Mouse (Mus musculus): ENCODE results near the gene Zbtb32.

Gene Zbtb32

DNA sequence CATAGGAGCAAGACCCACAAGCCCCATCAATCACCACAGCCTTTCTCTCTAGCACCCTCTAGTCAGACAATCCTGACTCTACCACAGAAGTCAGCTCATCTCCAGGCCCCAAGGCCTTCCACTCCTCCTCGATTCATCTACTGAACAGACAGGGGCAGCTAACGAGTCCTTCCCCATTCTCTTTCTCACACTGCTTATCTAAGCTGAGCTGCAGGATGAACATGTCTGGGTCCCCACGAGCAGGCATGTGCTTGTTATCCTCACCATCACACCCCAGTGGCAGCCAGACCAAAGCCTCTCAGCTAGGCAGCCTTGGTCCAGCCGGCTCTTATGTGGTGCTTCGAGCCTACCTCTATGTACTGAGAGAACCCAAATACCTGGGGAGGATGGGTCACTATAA is 26.3 kb downstream of the Zbtb32 start:
- DNase-seq (ENCODE audit: extremely low read depth, low read depth, low spot score), result no peak

DNA sequence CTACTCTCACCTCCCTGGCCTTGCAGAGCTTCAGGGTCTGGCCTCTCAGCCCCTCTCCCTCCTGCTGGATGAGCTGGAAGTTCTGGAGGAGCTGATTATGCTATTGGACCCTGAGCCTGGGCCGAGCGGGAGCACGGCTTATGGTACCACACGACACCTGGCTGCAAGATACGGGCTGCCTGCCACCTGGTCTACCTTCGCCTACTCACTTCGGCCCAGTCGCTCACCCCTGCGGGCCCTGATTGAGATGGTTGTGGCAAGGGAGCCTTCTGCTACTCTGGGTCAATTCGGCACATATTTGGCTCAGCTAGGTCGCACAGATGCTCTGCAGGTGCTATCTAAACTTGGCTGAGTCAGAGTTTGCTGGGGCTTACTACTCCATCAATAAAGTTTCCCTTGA is 31.2 kb downstream of the Zbtb32 start:
- no peak for DNase-seq (ENCODE audit: extremely low read depth, low read depth, low spot score)

DNA sequence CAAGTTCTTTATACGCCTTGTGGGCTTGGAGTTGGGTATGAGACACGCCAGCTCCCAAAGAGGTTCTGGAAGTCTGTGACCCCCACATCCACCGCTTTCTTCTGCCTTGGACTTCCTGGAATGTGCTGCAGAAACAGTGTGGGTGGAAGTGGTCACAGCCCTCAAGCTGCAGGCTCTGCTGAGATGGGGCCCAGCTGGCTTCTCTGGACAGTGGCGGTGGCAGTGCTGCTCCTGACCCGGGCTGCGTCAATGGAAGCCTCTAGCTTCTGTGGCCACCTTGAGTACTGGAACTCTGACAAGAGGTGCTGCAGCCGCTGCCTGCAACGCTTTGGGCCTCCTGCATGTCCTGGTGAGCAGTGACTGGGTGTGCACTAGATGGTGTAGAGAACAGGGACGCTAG is 32.7 kb downstream of the Zbtb32 start:
- DNase-seq (ENCODE audit: extremely low read depth, low read depth, low spot score), result no peak

DNA sequence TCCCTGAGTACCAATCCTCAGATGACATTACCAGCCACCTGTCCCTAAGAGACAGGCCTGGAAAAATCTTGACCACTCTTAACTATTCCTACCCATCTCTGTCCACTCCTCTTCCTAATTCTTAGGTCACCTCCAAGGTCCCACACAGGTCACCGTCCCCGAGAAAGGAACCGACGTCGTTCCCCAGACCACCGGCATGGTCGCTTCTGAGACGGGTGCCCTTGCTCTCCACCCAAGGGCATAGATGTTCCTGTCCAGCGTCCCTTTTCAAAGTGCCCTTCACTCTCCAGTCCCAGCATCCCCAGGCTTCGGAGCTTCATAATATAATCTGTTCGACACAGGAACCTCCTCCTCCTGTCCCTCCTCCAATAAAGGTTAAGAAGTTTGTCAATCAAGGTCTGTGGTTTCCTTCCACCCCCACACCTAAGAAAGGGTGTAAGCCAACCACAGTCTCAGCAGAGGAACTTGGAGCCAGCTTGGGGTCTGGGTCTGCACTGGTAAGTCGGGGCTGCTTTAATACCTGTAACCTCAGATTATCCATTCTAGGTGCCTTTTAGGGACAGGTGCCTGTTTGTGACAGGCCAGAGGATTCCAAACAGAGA is 33.6 kb downstream of the Zbtb32 start, which contains the start of gene Igflr1:
TSS of gene Igflr1 (plus strand) at position 458 of the 602 bp plus-strand sequence.
- no peak for DNase-seq (ENCODE audit: extremely low read depth, low read depth, low spot score)

DNA sequence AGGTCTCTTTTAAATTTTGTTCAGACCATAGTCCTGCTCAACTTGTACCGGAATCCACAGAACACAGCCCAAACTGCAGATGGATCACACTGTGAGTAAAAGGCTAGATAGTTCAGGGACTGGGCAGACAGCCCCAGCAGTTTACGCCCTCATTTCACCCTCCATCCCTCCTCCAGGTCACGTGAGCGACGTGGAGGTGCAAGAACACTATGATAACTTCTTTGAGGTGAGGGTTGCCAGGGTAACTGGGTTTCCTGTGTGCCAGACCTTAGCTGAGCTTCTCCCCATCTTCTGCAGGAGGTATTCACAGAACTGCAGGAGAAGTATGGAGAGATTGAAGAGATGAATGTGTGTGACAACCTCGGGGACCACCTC is 34.8 kb downstream of the Zbtb32 start:
- no peak for DNase-seq (ENCODE audit: extremely low read depth, low read depth, low spot score)

DNA sequence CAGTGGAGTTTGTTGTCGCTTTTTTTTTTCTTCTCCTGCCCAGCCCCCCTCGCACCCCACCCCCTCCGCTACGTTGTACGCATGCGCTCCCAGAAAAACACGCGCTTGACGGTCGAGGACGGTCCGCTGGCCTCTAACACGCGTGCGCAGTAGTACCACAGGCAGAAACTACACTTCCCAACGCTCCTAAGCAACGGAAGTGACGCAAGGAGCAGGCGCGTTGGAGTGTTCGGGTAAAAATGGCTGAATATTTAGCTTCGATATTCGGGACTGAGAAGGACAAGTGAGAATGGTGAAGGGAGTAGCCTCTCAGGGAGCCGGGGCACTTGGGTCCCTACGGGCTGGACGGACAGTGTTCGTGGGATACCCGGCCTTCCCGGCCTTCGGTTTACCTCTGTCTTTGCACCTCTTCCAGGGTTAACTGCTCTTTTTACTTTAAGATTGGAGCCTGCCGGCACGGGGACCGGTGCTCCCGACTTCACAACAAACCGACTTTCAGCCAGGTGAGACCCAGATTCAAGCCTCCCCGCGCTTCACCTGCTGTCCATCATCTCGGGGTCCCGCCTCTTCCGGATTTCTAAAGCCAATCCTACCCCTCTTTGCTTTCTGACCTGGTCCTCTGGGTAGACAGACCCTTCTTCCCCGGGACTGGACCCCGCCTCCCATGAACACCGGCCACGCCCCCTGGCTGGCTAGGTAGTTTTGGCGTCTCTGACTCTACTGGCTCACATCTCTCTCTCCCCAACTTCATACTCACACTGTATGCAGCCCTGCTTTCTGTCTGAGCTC is 35.4 kb downstream of the Zbtb32 start, which contains the start of the genes U2af1l4, Gm49396 and Psenen:
TSS of gene U2af1l4 (plus strand) at position 185 of the 789 bp plus-strand sequence.
TSS of gene Gm49396 (plus strand) at position 228 of the 789 bp plus-strand sequence.
TSS of gene Psenen (minus strand) at position 511 of the 789 bp plus-strand sequence.
- DNase-seq (ENCODE audit: extremely low read depth, low read depth, low spot score), result peak; percentile 86

DNA sequence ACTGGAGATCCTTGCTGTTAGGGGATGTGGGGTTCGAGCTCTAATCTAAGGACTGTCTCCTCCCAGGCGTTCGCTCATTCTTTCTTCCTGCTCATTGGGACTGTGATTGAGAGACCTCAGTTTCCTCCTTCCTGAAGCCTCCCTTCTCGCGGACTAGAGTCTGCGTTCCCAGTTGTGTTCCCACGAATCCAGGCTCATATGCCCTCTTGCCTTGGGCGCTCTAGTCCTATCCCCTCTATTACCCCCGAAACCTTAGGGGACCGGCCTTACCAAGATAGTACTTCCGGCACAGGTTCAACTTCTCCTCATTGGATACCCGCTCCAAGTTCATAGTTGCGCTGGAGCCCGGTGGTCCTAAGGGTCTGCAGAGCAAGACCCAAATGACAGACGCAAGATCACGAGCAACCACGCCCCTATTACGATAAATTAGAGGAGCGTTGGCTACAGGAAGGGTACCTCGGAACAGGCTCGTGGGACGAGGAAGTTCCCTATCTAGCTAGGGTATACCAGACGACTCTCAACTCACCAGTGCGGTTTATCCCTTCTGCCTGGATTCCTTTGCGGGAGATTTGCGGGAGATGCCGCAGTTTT is 36.1 kb downstream of the Zbtb32 start:
- no peak for DNase-seq (ENCODE audit: extremely low read depth, low read depth, low spot score)

DNA sequence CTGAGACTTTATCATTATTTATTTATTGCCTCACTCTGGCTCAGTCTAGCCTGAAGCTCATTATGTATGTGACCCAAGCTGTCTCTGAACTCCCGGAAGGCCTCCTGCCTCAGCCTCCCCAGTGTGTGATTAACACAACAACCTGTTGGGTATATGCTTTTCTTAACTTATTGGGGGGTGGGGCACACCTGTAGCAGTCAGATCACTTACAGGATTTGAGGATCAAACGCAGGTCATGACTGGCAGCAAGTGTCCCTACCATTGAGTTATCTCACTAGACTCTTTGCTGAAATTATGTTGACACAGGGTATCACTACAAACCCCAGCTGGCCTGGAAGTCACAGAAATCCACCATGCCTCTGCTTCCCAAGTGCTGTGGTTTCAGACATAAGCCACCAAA is 38.4 kb downstream of the Zbtb32 start:
- no peak for DNase-seq (ENCODE audit: extremely low read depth, low read depth, low spot score)

DNA sequence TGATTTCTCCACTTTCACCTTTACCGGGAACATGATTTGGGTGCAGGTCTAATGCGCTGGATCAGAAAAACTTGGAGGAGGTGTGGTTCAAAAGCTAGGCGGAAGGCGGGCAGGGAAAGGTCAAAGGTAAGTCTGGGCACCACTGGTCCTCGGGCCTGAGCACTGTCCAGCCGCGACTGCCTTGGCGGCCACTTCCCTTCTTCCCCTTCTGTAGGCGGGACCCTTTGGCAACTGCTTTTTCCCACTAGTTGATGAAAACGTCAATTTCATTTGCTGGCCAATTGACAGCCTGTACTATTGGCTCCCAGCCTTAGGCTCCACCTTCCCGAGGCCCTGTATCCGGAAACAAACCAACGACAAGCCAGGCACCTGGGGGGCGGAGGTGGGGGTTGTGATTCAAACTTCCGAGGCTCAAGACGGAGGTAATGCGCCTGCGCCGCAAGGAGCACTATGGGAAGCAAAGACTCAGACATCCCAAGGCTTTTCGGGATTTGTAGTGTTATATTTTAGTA is 39.2 kb downstream of the Zbtb32 start, which contains the start of gene Lin37:
TSS of gene Lin37 (minus strand) at position 396 of the 512 bp plus-strand sequence.
- DNase-seq (ENCODE audit: extremely low read depth, low read depth, low spot score), result peak; percentile 91

DNA sequence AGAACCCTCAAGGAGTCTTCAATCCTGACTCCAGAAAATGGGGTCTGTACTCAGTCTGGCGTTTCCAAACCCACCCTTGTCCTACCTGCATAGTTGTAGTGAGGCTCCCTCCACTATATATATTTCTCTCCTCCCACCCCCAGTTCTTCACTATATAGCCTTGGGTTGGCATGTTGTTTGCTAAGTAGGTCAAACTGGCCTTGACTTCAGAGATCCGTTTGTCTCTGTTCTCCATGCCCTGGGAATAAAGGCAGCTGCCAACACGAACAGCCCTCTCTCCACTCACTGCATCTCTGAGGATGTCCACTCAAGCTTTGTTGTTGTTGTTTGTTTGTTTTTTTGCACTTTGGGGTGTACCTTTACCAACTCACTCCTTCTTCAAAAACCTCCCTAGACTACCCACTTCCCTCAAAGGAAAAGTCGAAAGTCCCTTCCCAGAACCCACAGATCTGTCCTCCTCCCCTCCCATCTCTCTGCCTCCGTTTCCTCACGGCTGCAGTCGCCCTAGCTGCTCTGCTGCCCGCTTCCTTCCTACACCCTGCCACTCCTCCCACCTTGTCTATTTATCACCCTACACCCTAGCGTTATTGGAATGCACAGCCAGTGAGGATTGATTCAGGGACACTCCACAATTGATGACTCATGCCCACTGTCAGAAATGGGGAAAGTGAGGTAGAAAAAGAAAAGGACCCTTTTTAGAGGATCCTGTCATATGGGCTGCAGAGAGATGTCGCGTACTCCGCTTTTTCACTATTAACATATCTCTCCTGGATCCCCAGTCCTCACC is 39.9 kb downstream of the Zbtb32 start:
- no peak for DNase-seq (ENCODE audit: extremely low read depth, low read depth, low spot score)

DNA sequence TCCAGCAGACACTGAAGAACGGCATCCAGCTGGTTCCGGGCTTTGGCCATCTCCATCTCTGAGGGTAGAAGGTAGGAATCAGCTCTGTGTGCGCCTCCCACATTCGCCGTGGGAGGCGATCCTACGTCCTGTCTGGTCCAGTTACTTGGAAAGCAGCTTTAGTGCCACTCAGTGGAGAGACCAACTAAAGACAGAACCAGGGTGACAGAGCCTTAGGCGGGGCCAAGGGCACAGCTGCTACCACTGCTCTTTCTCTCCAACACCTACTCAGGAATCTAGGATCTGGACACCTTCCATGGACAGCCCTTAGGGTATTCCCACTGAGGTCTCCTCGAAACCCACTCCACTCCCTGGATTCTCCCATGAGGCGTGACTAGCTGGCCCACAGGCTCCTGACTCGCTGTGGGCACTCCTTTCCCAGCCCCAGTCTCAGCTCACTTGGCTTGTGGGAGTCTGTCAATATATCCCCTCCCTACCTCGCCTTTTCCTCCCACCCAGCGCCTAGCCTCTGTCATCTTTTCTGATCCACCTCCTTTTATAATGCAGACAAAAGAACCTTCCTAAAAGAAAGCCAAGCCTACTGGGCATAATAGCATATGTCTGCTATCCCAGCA is 40.7 kb downstream of the Zbtb32 start:
- no peak for DNase-seq (ENCODE audit: extremely low read depth, low read depth, low spot score)

DNA sequence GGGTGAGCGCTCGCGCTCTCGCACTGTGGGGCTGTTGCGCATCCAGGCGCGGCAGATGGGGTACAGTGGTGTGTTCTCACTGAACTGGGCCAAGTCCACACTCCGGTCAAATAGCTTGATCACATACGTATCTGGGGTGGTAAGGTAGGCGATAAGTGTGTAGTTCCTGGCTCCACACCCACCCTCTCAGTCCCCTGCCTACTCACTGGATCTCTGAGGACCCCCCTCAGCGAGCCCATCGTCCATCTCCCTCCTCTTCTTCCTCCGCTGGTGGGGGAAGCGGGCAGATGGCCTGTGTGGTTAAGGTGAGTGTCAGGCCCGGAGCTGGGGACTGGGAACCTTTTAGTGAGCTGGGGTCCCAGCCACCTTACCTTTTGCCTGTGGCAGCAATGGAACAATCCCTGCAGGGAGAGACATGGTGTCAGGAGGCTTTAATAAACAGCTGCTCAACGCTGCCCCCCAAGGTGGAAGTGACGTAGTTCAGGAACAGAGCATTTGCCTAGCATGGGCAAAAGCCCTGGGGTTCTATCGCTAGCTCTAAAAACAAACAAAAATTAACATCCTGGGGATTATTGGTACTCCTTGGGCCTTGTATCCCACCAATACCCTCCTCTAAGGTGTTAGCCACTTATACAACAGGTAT is 41.7 kb downstream of the Zbtb32 start:
- DNase-seq (ENCODE audit: extremely low read depth, low read depth, low spot score), result no peak

DNA sequence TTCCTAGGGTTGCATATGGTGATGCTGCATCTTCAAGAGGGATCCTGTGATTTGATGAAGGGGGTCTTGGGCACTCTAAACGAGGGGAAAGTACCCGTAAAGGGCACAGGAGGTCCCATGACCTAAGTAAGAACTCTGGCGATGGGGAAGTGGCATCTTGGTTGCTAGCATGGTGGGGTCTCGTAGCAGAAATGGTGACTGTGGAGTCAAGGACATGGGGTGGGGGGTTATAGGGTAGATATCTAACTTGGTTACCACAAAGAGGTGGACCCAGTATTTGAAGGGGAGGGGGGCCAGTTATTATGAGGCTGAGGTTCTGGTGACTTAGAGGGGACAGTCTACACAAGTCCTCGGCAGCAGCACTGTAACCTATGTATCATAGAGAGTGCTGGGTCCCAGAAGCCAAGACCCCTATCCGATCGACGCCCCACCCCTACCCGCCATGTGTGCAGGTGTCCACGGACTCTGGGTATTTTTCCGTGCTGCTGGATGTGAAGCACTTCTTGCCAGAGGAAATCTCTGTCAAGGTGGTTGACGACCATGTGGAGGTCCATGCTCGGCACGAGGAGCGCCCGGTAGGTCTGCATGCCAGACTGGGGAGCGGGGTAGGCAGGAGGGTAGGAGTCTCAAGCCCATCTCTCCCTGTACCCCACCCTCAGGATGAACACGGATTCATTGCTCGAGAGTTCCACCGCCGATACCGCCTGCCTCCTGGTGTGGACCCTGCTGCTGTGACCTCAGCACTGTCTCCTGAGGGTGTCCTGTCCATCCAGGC is 44.7 kb downstream of the Zbtb32 start:
- DNase-seq (ENCODE audit: extremely low read depth, low read depth, low spot score), result no peak

DNA sequence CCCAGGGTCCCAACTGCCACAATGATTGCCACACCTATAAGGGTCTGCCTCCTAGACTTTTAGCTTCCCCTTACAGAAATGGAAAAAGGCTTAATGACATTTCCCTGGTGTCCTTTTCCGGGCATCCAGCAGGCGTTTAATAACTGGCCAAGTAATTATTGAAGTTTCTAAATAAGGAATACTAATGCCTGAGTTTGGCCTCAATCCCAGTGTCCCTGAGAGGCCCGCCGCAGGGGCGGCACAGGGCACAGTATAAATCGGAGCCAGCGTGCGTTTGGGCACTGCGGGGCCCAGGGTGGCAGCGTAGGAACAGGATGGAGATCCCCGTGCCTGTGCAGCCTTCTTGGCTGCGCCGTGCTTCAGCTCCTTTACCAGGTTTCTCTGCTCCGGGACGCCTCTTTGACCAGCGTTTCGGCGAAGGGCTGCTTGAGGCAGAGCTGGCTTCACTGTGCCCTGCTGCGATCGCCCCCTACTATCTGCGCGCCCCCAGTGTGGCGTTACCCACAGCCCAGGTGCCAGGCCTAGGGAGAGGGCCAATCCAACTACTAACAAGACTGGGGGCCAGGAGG is 45.6 kb downstream of the Zbtb32 start:
- DNase-seq (ENCODE audit: extremely low read depth, low read depth, low spot score), result no peak

DNA sequence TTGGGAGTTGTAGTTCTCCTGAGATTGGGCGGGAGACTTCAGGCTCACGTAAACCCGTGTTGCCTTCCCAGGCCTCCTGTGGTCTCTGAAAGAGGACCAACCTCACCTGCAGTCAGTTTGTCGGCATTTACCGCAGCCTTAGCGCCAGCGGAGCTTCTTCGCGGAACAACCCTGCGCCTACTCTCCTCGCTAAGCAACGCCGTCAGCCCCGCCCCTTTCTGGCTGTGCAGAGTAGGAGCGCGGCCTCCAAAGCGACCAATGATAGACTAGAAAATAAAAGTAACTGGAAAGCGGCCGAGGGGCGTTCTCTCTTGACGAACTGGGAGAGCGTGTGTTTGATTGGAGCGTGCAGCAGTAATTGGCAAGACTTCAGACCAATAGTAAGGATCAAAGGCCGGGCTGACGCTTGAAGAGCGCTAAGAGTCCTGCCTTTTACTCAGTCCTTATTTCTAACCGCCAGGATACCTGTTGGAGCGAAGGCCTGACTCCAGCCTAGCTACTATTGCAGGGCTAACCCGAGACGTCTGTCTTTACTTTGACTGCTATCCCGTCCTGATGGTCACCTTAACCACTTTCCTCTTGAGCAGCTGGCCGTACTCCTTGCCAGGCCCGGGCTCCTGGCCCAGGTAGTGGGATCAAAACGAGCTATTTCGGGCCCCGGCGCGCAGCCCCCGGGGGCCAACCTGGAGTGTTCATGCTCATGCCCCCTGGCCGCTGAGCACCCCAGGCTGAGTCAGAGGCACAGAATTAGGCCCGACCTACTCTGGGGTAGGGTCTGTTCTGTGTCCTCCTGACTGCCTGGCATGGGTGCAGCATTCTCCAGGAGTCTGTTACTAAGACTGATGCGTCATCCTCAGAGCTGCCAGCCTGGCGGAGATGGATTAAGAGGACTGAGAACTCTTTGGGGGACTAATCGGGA is 46.3 kb downstream of the Zbtb32 start, which contains the start of the genes Hspb6 and Proser3:
TSS of gene Hspb6 (plus strand) at position 77 of the 919 bp plus-strand sequence.
TSS of gene Proser3 (minus strand) at position 198 of the 919 bp plus-strand sequence.
- peak; percentile 97 for DNase-seq (ENCODE audit: extremely low read depth, low read depth, low spot score)

DNA sequence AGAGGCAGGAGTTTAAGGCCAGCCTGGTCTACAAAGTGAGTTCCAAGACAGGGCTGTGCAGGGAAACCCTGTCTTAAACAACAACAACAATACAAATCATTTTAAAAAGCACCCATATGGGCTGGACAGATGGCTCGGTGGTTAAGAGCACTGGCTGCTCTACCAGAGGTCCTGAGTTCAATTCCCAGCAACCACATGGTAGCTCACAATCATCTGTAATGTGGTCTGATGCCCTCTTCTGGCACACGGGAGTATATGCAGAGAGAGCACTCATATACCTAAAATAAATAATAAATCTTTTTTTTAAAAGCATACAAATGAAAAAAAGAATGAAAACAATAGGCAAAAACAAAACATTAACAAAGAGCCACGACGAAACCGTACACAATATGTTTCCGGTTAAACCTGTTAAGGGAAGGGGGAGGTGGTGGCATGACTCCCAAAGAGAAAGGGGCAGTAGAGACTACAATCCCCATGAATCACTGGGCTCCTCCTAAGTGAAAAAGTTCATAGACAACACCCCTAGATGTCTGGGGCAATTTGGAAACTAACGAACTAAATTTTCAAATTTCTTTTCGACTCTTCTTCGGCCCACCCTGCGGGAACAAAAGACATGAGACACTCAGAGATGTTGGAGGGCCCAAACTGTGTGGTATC is 47.1 kb downstream of the Zbtb32 start:
- DNase-seq (ENCODE audit: extremely low read depth, low read depth, low spot score), result peak; percentile 45

DNA sequence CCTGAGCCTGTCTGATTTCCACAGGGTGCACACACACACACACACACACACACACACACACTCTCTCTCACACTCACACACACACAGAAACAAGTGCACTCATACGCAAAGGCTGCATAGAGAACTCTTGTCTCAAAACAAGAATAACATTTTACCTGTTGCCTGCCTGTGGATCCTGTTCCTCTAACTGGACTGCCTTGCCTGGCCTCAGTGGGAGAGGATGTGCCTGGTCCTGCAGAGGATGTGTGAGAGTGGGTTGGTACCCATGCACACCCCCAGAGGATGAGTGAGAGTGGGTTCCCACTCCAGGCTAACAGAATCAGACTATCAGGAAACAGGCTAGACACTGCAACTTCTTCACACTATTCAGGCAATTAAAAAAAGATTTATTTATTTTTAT is 48.1 kb downstream of the Zbtb32 start:
- DNase-seq (ENCODE audit: extremely low read depth, low read depth, low spot score), result no peak

Measured in fat pad, adult 2 months (tissue).